Mouse (Mus musculus): Measurements from ENCODE around the gene Fam107b. TPM values are rescaled to one million over a fixed set of nuclear protein-coding genes. Genes with fewer than 3 reads are reported as not detected.
A peak's percentile ranks its signal among the peaks of the same experiment; 100 is the strongest.

Fam107b gene
- polyA plus RNA-seq, 1 experiment from 2014 or later, result 25.0 TPM

- no peaks in the 10 kb centered on the region for H3K9me3 ChIP-seq (replicated peaks; ENCODE audit: control insufficient read depth, low read length)
- no peaks in the 10 kb centered on the region for H3K36me3 ChIP-seq (ENCODE audit: control insufficient read depth, insufficient read depth)
- H3K4me3 ChIP-seq (ENCODE audit: low read depth, low read length), result no peak overlapping the region
- no peak for ATAC-seq (ENCODE audit: low read depth)
- no peak overlapping the region for H3K27ac ChIP-seq (ENCODE audit: low read length)
- peaks cover 17% of the 10 kb centered on the region for H3K4me1 ChIP-seq (ENCODE audit: control insufficient read depth, low read depth, low read length)
- H3K27me3 ChIP-seq (ENCODE audit: control insufficient read depth, insufficient read depth, low read depth, low read length), result no peaks in the 10 kb centered on the region
- H3K4me2 ChIP-seq (ENCODE audit: low read depth, low read length), result no peak overlapping the region
- 52% methylated on average over 3 of the region's 3 CpGs for WGBS (ENCODE audit: insufficient replicate concordance)
- H3K9ac ChIP-seq (ENCODE audit: low read depth, low read length), result no peak overlapping the region
Measured at GRCm38 (mm10) chr2:3729586-3729985, 159.3 kb downstream of the Fam107b start.

- ATAC-seq (ENCODE audit: low read depth), result no peak
- Histone ChIP-seq H3K27me3 (ENCODE audit: control insufficient read depth, insufficient read depth, low read depth, low read length) (no peaks in the 10 kb centered on the region), H3K4me1 (ENCODE audit: control insufficient read depth, low read depth, low read length) (peaks cover 17% of the 10 kb centered on the region), H3K9me3 (replicated peaks; ENCODE audit: control insufficient read depth, low read length) (no peaks in the 10 kb centered on the region), H3K9ac (ENCODE audit: low read depth, low read length) (no peak overlapping the region), H3K27ac (ENCODE audit: low read length) (no peak overlapping the region; the same call in 1 of the 2 replicates), H3K4me3 (ENCODE audit: low read depth, low read length) (no peak overlapping the region; the same call in 1 of the 2 replicates), H3K36me3 (ENCODE audit: control insufficient read depth, insufficient read depth) (no peaks in the 10 kb centered on the region), H3K4me2 (ENCODE audit: low read depth, low read length) (peak overlapping the region; percentile 33)
- WGBS (ENCODE audit: insufficient replicate concordance), result 29% methylated on average over 10 of the region's 10 CpGs
Measured at GRCm38 (mm10) chr2:3730744-3731143, 160.5 kb downstream of the Fam107b start.

- 50% methylated on average over 14 of the region's 14 CpGs for WGBS (ENCODE audit: insufficient replicate concordance)
- Histone ChIP-seq H3K36me3 (ENCODE audit: control insufficient read depth, insufficient read depth) (no peaks in the 10 kb centered on the region), H3K4me1 (ENCODE audit: control insufficient read depth, low read depth, low read length) (peaks cover 17% of the 10 kb centered on the region), H3K9me3 (replicated peaks; ENCODE audit: control insufficient read depth, low read length) (no peaks in the 10 kb centered on the region), H3K9ac (ENCODE audit: low read depth, low read length) (no peak overlapping the region), H3K4me2 (ENCODE audit: low read depth, low read length) (peak overlapping the region; percentile 33; the same call in 1 of the 2 replicates), H3K27ac (ENCODE audit: low read length) (no peak overlapping the region), H3K27me3 (ENCODE audit: control insufficient read depth, insufficient read depth, low read depth, low read length) (no peaks in the 10 kb centered on the region), H3K4me3 (ENCODE audit: low read depth, low read length) (no peak overlapping the region)
- no peak for ATAC-seq (ENCODE audit: low read depth)
Measured at GRCm38 (mm10) chr2:3731316-3732015, 161.2 kb downstream of the Fam107b start.

GRCm38 (mm10) chr2:3737917-3738694 lies 167.8 kb downstream of the Fam107b start:
- 60% methylated on average over 6 of the region's 6 CpGs for WGBS (ENCODE audit: insufficient replicate concordance)
- no peak for ATAC-seq (ENCODE audit: low read depth)
- no peak overlapping the region for H3K4me3 ChIP-seq (ENCODE audit: low read depth, low read length)

GRCm38 (mm10) chr2:3738734-3739133 lies 168.4 kb downstream of the Fam107b start:
- ATAC-seq (ENCODE audit: low read depth), result no peak
- Histone ChIP-seq H3K9me3 (replicated peaks; ENCODE audit: control insufficient read depth, low read length) (no peaks in the 10 kb centered on the region), H3K4me1 (ENCODE audit: control insufficient read depth, low read depth, low read length) (no peaks in the 10 kb centered on the region), H3K36me3 (ENCODE audit: control insufficient read depth, insufficient read depth) (no peaks in the 10 kb centered on the region), H3K27me3 (ENCODE audit: control insufficient read depth, insufficient read depth, low read depth, low read length) (no peaks in the 10 kb centered on the region), H3K9ac (ENCODE audit: low read depth, low read length) (no peak overlapping the region), H3K27ac (ENCODE audit: low read length) (no peak overlapping the region), H3K4me3 (ENCODE audit: low read depth, low read length) (no peak overlapping the region), H3K4me2 (ENCODE audit: low read depth, low read length) (no peak overlapping the region)
- WGBS (ENCODE audit: insufficient replicate concordance), result 81% methylated on average over 12 of the region's 12 CpGs

More at GRCm38 (mm10) chr2:3737917-3738694, 167.8 kb downstream of the Fam107b start:
- Histone ChIP-seq H3K36me3 (ENCODE audit: control insufficient read depth, insufficient read depth) (no peaks in the 10 kb centered on the region), H3K4me2 (ENCODE audit: low read depth, low read length) (no peak overlapping the region), H3K4me1 (ENCODE audit: control insufficient read depth, low read depth, low read length) (no peaks in the 10 kb centered on the region), H3K9ac (ENCODE audit: low read depth, low read length) (no peak overlapping the region), H3K9me3 (replicated peaks; ENCODE audit: control insufficient read depth, low read length) (no peaks in the 10 kb centered on the region), H3K27ac (ENCODE audit: low read length) (no peak overlapping the region), H3K27me3 (ENCODE audit: control insufficient read depth, insufficient read depth, low read depth, low read length) (no peaks in the 10 kb centered on the region)

GRCm38 (mm10) chr2:3739351-3739961 lies 169.2 kb downstream of the Fam107b start:
- Histone ChIP-seq H3K27me3 (ENCODE audit: control insufficient read depth, insufficient read depth, low read depth, low read length) (no peaks in the 10 kb centered on the region), H3K9ac (ENCODE audit: low read depth, low read length) (no peak overlapping the region), H3K36me3 (ENCODE audit: control insufficient read depth, insufficient read depth) (no peaks in the 10 kb centered on the region), H3K4me1 (ENCODE audit: control insufficient read depth, low read depth, low read length) (no peaks in the 10 kb centered on the region), H3K9me3 (replicated peaks; ENCODE audit: control insufficient read depth, low read length) (no peaks in the 10 kb centered on the region), H3K27ac (ENCODE audit: low read length) (no peak overlapping the region), H3K4me3 (ENCODE audit: low read depth, low read length) (no peak overlapping the region), H3K4me2 (ENCODE audit: low read depth, low read length) (no peak overlapping the region)
- no peak for ATAC-seq (ENCODE audit: low read depth)
- 74% methylated on average over 7 of the region's 7 CpGs for WGBS (ENCODE audit: insufficient replicate concordance)

GRCm38 (mm10) chr2:3740256-3740655 lies 170.0 kb downstream of the Fam107b start:
- Histone ChIP-seq H3K4me2 (ENCODE audit: low read depth, low read length) (no peak overlapping the region), H3K9ac (ENCODE audit: low read depth, low read length) (no peak overlapping the region), H3K9me3 (replicated peaks; ENCODE audit: control insufficient read depth, low read length) (no peaks in the 10 kb centered on the region), H3K27ac (ENCODE audit: low read length) (no peak overlapping the region), H3K4me1 (ENCODE audit: control insufficient read depth, low read depth, low read length) (no peaks in the 10 kb centered on the region), H3K4me3 (ENCODE audit: low read depth, low read length) (no peak overlapping the region), H3K36me3 (ENCODE audit: control insufficient read depth, insufficient read depth) (no peaks in the 10 kb centered on the region), H3K27me3 (ENCODE audit: control insufficient read depth, insufficient read depth, low read depth, low read length) (no peaks in the 10 kb centered on the region)
- ATAC-seq (ENCODE audit: low read depth), result no peak
- 47% methylated on average over 3 of the region's 3 CpGs for WGBS (ENCODE audit: insufficient replicate concordance)

GRCm38 (mm10) chr2:3740670-3741069 lies 170.4 kb downstream of the Fam107b start:
- ATAC-seq (ENCODE audit: low read depth), result no peak
- Histone ChIP-seq H3K27ac (ENCODE audit: low read length) (no peak overlapping the region), H3K4me2 (ENCODE audit: low read depth, low read length) (no peak overlapping the region)

GRCm38 (mm10) chr2:3742519-3742918 lies 172.2 kb downstream of the Fam107b start:
- no peaks in the 10 kb centered on the region for H3K36me3 ChIP-seq (ENCODE audit: control insufficient read depth, insufficient read depth)
- H3K9me3 ChIP-seq (replicated peaks; ENCODE audit: control insufficient read depth, low read length), result no peaks in the 10 kb centered on the region
- H3K27ac ChIP-seq (ENCODE audit: low read length), result no peak overlapping the region
- no peak overlapping the region for H3K4me3 ChIP-seq (ENCODE audit: low read depth, low read length)
- ATAC-seq (ENCODE audit: low read depth), result no peak
- no peaks in the 10 kb centered on the region for H3K4me1 ChIP-seq (ENCODE audit: control insufficient read depth, low read depth, low read length)
- H3K9ac ChIP-seq (ENCODE audit: low read depth, low read length), result no peak overlapping the region
- no peaks in the 10 kb centered on the region for H3K27me3 ChIP-seq (ENCODE audit: control insufficient read depth, insufficient read depth, low read depth, low read length)
- 78% methylated on average over 6 of the region's 6 CpGs for WGBS (ENCODE audit: insufficient replicate concordance)
- no peak overlapping the region for H3K4me2 ChIP-seq (ENCODE audit: low read depth, low read length)

More at GRCm38 (mm10) chr2:3740670-3741069, 170.4 kb downstream of the Fam107b start:
- no peaks in the 10 kb centered on the region for H3K27me3 ChIP-seq (ENCODE audit: control insufficient read depth, insufficient read depth, low read depth, low read length)
- 83% methylated on average over 4 of the region's 4 CpGs for WGBS (ENCODE audit: insufficient replicate concordance)
- no peak overlapping the region for H3K4me3 ChIP-seq (ENCODE audit: low read depth, low read length)
- no peak overlapping the region for H3K9ac ChIP-seq (ENCODE audit: low read depth, low read length)
- H3K9me3 ChIP-seq (replicated peaks; ENCODE audit: control insufficient read depth, low read length), result no peaks in the 10 kb centered on the region
- H3K36me3 ChIP-seq (ENCODE audit: control insufficient read depth, insufficient read depth), result no peaks in the 10 kb centered on the region
- H3K4me1 ChIP-seq (ENCODE audit: control insufficient read depth, low read depth, low read length), result no peaks in the 10 kb centered on the region
